Mouse (Mus musculus): ENCODE results near the gene D930007J09Rik. TPM values are rescaled to one million over a fixed set of nuclear protein-coding genes. Genes with fewer than 3 reads are reported as not detected.

Gene D930007J09Rik
- polyA plus RNA-seq, 1 experiment from 2014 or later = not detected

- Histone ChIP-seq H3K4me2 (replicated peaks; ENCODE audit: low read depth) (no peak overlapping the region), H3K27me3 (ENCODE audit: control insufficient read depth, insufficient read depth, low read length) (no peaks in the 10 kb centered on the region), H3K27ac (replicated peaks) (no peak overlapping the region), H3K36me3 (ENCODE audit: control insufficient read depth, insufficient read depth, low read length) (no peaks in the 10 kb centered on the region; the same call in 1 of the 2 replicates), H3K9me3 (ENCODE audit: control insufficient read depth, low read length) (no peaks in the 10 kb centered on the region), H3K4me1 (replicated peaks; ENCODE audit: control insufficient read depth, insufficient read depth) (0 out of 2 replicates have a peak, but pooled peaks cover 2% of the 10 kb centered on the region), H3K9ac (ENCODE audit: low read length) (no peak overlapping the region), H3K4me3 (ENCODE audit: low read depth, low read length) (no peak overlapping the region)
- DNase-seq (ENCODE audit: low spot score) = peak; percentile 27
- no peak for ATAC-seq (ENCODE audit: low FRiP score, low TSS enrichment)
- TF ChIP-seq EP300 (optimal IDR thresholded peaks at IDR 0.05) = no peak
- WGBS = 86% methylated on average over 7 of the region's 7 CpGs
These were observed 4.2 kb upstream of the D930007J09Rik start for GRCm38 (mm10) chr13:32806820-32807219.

- 0 out of 2 replicates have a peak overlapping the region, but pooled peaks have one; percentile 19 for H3K9ac ChIP-seq (ENCODE audit: low read length)
- no peak for DNase-seq (ENCODE audit: low spot score)
- 0 out of 2 replicates have a peak, but pooled peaks cover 2% of the 10 kb centered on the region for H3K4me1 ChIP-seq (replicated peaks; ENCODE audit: control insufficient read depth, insufficient read depth)
- no peak for ATAC-seq (ENCODE audit: low FRiP score, low TSS enrichment)
- no peaks in the 10 kb centered on the region for H3K9me3 ChIP-seq (ENCODE audit: control insufficient read depth, low read length)
- peak overlapping the region; percentile 80; the same call in 1 of the 2 replicates for H3K4me3 ChIP-seq (ENCODE audit: low read depth, low read length)
- no peaks in the 10 kb centered on the region for H3K27me3 ChIP-seq (ENCODE audit: control insufficient read depth, insufficient read depth, low read length)
- 66% methylated on average over 4 of the region's 4 CpGs for WGBS
- no peak for TF ChIP-seq CTCF (IDR thresholded peaks at IDR 0.05; ENCODE audit: low read depth)
- no peak for TF ChIP-seq EP300 (optimal IDR thresholded peaks at IDR 0.05)
- peak overlapping the region; percentile 88; the same call in 1 of the 2 replicates for H3K4me2 ChIP-seq (replicated peaks; ENCODE audit: low read depth)
- no peak overlapping the region for H3K27ac ChIP-seq (replicated peaks)
- no peaks in the 10 kb centered on the region for H3K36me3 ChIP-seq (ENCODE audit: control insufficient read depth, insufficient read depth, low read length)
These were observed 1.2 kb upstream of the D930007J09Rik start for GRCm38 (mm10) chr13:32803701-32804345.

GRCm38 (mm10) chr13:32801693-32802221 is 892 bp downstream of the D930007J09Rik start, which contains the start of gene Wrnip1:
Gene Wrnip1, plus strand, starts transcription at chr13:32802038.
- Histone ChIP-seq H3K27me3 (ENCODE audit: control insufficient read depth, insufficient read depth, low read length) (no peaks in the 10 kb centered on the region), H3K27ac (replicated peaks) (peak within 1 kb of the TSS; percentile 89), H3K36me3 (ENCODE audit: control insufficient read depth, insufficient read depth, low read length) (no peaks in the 10 kb centered on the region), H3K4me2 (replicated peaks; ENCODE audit: low read depth) (peak within 1 kb of the TSS; percentile 88), H3K4me3 (ENCODE audit: low read depth, low read length) (peak within 1 kb of the TSS; percentile 80), H3K4me1 (replicated peaks; ENCODE audit: control insufficient read depth, insufficient read depth) (0 out of 2 replicates have a peak, but pooled peaks cover 2% of the 10 kb centered on the region), H3K9me3 (ENCODE audit: control insufficient read depth, low read length) (no peaks in the 10 kb centered on the region), H3K9ac (ENCODE audit: low read length) (peak within 1 kb of the TSS; percentile 86)
- ATAC-seq (ENCODE audit: low FRiP score, low TSS enrichment) (peak; percentile 98), DNase-seq (ENCODE audit: low spot score) (peak; percentile 97)
- WGBS = under 1% methylated on average over 51 of the region's 51 CpGs
- TF ChIP-seq EP300 (optimal IDR thresholded peaks at IDR 0.05) = no peak
- TF ChIP-seq CTCF (IDR thresholded peaks at IDR 0.05; ENCODE audit: low read depth) = peak; percentile 67

GRCm38 (mm10) chr13:32800859-32801258 is 1.8 kb downstream of the D930007J09Rik start:
- peak; percentile 58 for TF ChIP-seq CTCF (IDR thresholded peaks at IDR 0.05; ENCODE audit: low read depth)
- TF ChIP-seq EP300 (optimal IDR thresholded peaks at IDR 0.05) = no peak
- H3K27ac ChIP-seq (replicated peaks) = peak overlapping the region; percentile 79; the same call in 1 of the 2 replicates
- ATAC-seq (ENCODE audit: low FRiP score, low TSS enrichment) (peak; percentile 22; the same call in 1 of the 2 replicates), DNase-seq (ENCODE audit: low spot score) (peak; percentile 33)
- peak overlapping the region; percentile 64 for H3K4me2 ChIP-seq (replicated peaks; ENCODE audit: low read depth)
- no peaks in the 10 kb centered on the region for H3K36me3 ChIP-seq (ENCODE audit: control insufficient read depth, insufficient read depth, low read length)
- peak overlapping the region; percentile 80; the same call in 1 of the 2 replicates for H3K4me3 ChIP-seq (ENCODE audit: low read depth, low read length)
- no peaks in the 10 kb centered on the region for H3K27me3 ChIP-seq (ENCODE audit: control insufficient read depth, insufficient read depth, low read length)
- 0 out of 2 replicates have a peak, but pooled peaks cover 2% of the 10 kb centered on the region for H3K4me1 ChIP-seq (replicated peaks; ENCODE audit: control insufficient read depth, insufficient read depth)
- peak overlapping the region; percentile 57 for H3K9ac ChIP-seq (ENCODE audit: low read length)
- no peaks in the 10 kb centered on the region for H3K9me3 ChIP-seq (ENCODE audit: control insufficient read depth, low read length)

GRCm38 (mm10) chr13:32799131-32799530 is 3.5 kb downstream of the D930007J09Rik start:
- Histone ChIP-seq H3K9ac (ENCODE audit: low read length) (no peak overlapping the region), H3K4me3 (ENCODE audit: low read depth, low read length) (no peak overlapping the region), H3K4me1 (replicated peaks; ENCODE audit: control insufficient read depth, insufficient read depth) (0 out of 2 replicates have a peak, but pooled peaks cover 2% of the 10 kb centered on the region), H3K4me2 (replicated peaks; ENCODE audit: low read depth) (no peak overlapping the region), H3K9me3 (ENCODE audit: control insufficient read depth, low read length) (no peaks in the 10 kb centered on the region), H3K27ac (replicated peaks) (no peak overlapping the region), H3K36me3 (ENCODE audit: control insufficient read depth, insufficient read depth, low read length) (no peaks in the 10 kb centered on the region), H3K27me3 (ENCODE audit: control insufficient read depth, insufficient read depth, low read length) (no peaks in the 10 kb centered on the region)
- ATAC-seq (ENCODE audit: low FRiP score, low TSS enrichment) (no peak), DNase-seq (ENCODE audit: low spot score) (no peak)
- 56% methylated on average over 2 of the region's 2 CpGs for WGBS
- TF ChIP-seq EP300 (optimal IDR thresholded peaks at IDR 0.05) = no peak
- TF ChIP-seq CTCF (IDR thresholded peaks at IDR 0.05; ENCODE audit: low read depth) = peak; percentile 58

GRCm38 (mm10) chr13:32797085-32797484 is 5.6 kb downstream of the D930007J09Rik start:
- Histone ChIP-seq H3K27ac (replicated peaks) (no peak overlapping the region), H3K9me3 (ENCODE audit: control insufficient read depth, low read length) (no peaks in the 10 kb centered on the region), H3K36me3 (ENCODE audit: control insufficient read depth, insufficient read depth, low read length) (no peaks in the 10 kb centered on the region), H3K4me3 (ENCODE audit: low read depth, low read length) (no peak overlapping the region), H3K4me2 (replicated peaks; ENCODE audit: low read depth) (no peak overlapping the region), H3K27me3 (ENCODE audit: control insufficient read depth, insufficient read depth, low read length) (no peaks in the 10 kb centered on the region), H3K9ac (ENCODE audit: low read length) (no peak overlapping the region), H3K4me1 (replicated peaks; ENCODE audit: control insufficient read depth, insufficient read depth) (no peaks in the 10 kb centered on the region)
- DNase-seq (ENCODE audit: low spot score) (no peak), ATAC-seq (ENCODE audit: low FRiP score, low TSS enrichment) (no peak)
- 86% methylated on average over 1 of the region's 1 CpGs for WGBS
- TF ChIP-seq EP300 (optimal IDR thresholded peaks at IDR 0.05) (no peak), CTCF (IDR thresholded peaks at IDR 0.05; ENCODE audit: low read depth) (peak; percentile 46)
